Mouse (Mus musculus): ENCODE data around the gene Dnajb1. TPM values are rescaled to one million over a fixed set of nuclear protein-coding genes. Genes with fewer than 3 reads are reported as not detected.
A peak's percentile ranks its signal among the peaks of the same experiment; 100 is the strongest.

Gene Dnajb1
- polyA plus RNA-seq, 1 experiment from 2014 or later = 78.2 TPM

DNA sequence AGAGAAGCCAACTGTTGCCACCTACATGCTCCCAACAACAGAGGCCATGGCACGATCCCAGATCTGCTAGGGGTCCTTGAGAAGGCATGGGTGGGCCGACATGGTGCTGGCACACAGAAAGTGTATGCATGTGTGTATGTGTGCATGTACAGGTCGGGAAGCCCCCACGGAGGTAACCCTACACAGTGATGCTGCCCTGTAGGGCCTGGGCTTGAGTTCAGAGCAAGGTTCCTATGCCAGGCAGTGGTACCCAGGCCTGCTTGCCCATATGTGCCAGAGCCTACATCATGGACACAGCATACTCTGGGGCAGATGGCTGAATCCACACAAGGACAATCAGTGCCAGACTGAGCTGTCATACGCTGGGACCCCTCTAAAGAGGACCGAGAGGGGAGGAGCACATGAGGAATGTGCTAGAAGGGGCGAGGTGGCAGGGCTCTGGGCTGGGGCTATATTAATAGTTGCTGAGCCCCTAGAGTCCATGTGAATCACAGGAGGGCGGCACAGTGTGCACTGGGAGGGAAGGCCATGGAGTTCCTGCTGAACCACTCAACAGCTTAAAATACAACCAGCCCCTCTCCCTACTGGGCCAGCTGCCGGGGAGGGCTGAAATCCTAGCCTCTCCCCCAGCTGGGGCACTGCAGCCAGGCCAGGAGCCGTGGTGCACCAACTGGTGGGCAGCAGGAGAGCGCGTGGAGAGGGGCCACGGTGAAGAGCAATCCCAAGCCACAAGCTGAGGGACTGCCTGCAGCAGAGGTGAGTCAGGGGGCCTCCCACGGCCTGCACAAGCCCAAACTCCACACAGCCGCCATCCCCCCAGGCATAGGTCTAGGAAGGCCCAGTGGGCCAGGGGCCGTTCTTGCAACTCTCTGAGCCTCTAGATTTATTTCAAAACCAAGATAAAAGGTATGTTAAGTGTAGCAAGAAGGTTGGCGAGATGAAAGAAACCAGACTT, 32.2 kb upstream of the Dnajb1 start:
- H3K9me3 ChIP-seq (ENCODE audit: control insufficient read depth, low read length) = no peaks in the 10 kb centered on the region
- H3K27me3 ChIP-seq (ENCODE audit: control insufficient read depth, insufficient read depth, low read length) = no peaks in the 10 kb centered on the region
- DNase-seq (ENCODE audit: low spot score) (peak; percentile 23), ATAC-seq (ENCODE audit: insufficient number of reproducible peaks, low FRiP score, low TSS enrichment, low read depth) (no peak)
- peaks cover 23% of the 10 kb centered on the region for H3K36me3 ChIP-seq (ENCODE audit: control insufficient read depth, insufficient read depth, low read length)
- no peak overlapping the region for H3K4me2 ChIP-seq (ENCODE audit: low read depth, severe bottlenecking)
- H3K4me1 ChIP-seq (ENCODE audit: control insufficient read depth, insufficient read depth, low read length) = peaks cover 20% of the 10 kb centered on the region
- H3K27ac ChIP-seq (replicated peaks; ENCODE audit: low read depth, low read length) = no peak overlapping the region
- H3K4me3 ChIP-seq (ENCODE audit: low read depth, low read length) = no peak overlapping the region
- peak overlapping the region; percentile 17 for H3K9ac ChIP-seq (ENCODE audit: low read length)
- WGBS = 73% methylated on average over 17 of the region's 17 CpGs

DNA sequence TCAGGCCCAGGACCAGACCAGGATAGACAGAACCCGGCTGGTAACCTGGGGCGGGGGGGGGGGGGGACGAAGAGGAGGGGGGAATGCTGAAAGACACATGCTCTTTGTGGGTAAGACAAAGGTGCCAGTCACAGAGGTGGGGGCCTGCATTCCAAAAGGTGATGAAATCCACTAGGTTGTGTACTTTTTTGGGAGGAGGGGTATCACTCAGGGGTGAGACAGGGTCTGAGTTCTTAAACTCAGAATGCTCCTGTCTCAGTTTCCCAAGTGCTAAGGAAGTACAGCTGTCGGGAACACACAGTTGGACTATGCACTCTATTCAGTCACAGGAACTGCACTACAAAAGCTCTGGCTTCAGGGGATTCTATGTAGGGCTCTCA, 31.5 kb upstream of the Dnajb1 start:
- ATAC-seq (ENCODE audit: insufficient number of reproducible peaks, low FRiP score, low TSS enrichment, low read depth) (no peak), DNase-seq (ENCODE audit: low spot score) (no peak)
- Histone ChIP-seq H3K4me3 (ENCODE audit: low read depth, low read length) (no peak overlapping the region), H3K4me1 (ENCODE audit: control insufficient read depth, insufficient read depth, low read length) (peaks cover 20% of the 10 kb centered on the region), H3K36me3 (ENCODE audit: control insufficient read depth, insufficient read depth, low read length) (peaks cover 20% of the 10 kb centered on the region), H3K27me3 (ENCODE audit: control insufficient read depth, insufficient read depth, low read length) (no peaks in the 10 kb centered on the region), H3K9ac (ENCODE audit: low read length) (no peak overlapping the region), H3K27ac (replicated peaks; ENCODE audit: low read depth, low read length) (no peak overlapping the region; the same call in 1 of the 2 replicates), H3K4me2 (ENCODE audit: low read depth, severe bottlenecking) (no peak overlapping the region), H3K9me3 (ENCODE audit: control insufficient read depth, low read length) (no peaks in the 10 kb centered on the region)
- WGBS = 71% methylated on average over 3 of the region's 4 CpGs

DNA sequence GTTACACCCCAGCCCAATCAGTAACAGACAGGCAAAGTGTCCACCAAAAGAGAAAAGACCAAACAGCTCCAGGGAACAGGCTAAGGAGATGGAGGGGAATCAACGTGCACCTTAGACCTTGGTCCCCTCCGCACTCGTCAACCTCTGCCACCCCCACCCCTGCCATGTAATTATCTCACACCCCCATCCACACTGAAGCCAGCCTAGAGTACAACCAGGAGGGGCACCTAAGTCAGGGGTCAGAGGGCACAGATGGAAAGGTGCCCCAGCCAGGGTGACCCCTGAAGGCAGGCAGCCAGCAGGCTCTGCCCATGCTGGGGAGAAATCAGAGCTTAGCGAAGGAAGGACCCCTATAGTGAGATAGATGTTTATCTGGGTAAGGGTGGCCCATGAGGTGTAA, 31.1 kb upstream of the Dnajb1 start:
- Histone ChIP-seq H3K36me3 (ENCODE audit: control insufficient read depth, insufficient read depth, low read length) (peaks cover 16% of the 10 kb centered on the region), H3K9ac (ENCODE audit: low read length) (no peak overlapping the region), H3K27ac (replicated peaks; ENCODE audit: low read depth, low read length) (peak overlapping the region; percentile 47; the same call in 1 of the 2 replicates), H3K4me3 (ENCODE audit: low read depth, low read length) (no peak overlapping the region), H3K4me2 (ENCODE audit: low read depth, severe bottlenecking) (no peak overlapping the region), H3K4me1 (ENCODE audit: control insufficient read depth, insufficient read depth, low read length) (peaks cover 20% of the 10 kb centered on the region), H3K27me3 (ENCODE audit: control insufficient read depth, insufficient read depth, low read length) (no peaks in the 10 kb centered on the region), H3K9me3 (ENCODE audit: control insufficient read depth, low read length) (no peaks in the 10 kb centered on the region)
- DNase-seq (ENCODE audit: low spot score) (no peak), ATAC-seq (ENCODE audit: insufficient number of reproducible peaks, low FRiP score, low TSS enrichment, low read depth) (no peak)
- 56% methylated on average over 4 of the region's 4 CpGs for WGBS

DNA sequence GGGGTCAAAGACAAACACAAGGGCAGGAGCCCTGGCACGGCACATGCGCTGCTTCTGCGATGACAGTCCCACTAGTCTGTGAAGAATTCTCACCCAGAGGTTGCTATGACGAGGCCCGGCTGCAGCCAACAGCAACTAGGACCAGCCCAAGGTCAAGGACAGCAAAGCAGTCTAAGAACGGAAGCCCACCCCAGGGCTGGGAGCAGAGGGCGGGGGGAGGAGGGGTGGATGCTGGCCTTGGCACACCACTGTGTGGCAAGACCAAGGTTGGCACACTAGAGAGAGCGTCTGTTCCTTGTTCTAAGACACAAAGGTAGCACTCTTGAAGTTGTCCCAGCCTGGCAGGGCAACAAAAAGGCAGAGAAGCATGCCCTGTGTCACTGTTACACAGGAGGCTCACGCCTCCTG, 30.6 kb upstream of the Dnajb1 start:
- Histone ChIP-seq H3K9ac (ENCODE audit: low read length) (peak overlapping the region; percentile 22; the same call in 1 of the 2 replicates), H3K4me3 (ENCODE audit: low read depth, low read length) (no peak overlapping the region), H3K9me3 (ENCODE audit: control insufficient read depth, low read length) (no peaks in the 10 kb centered on the region), H3K36me3 (ENCODE audit: control insufficient read depth, insufficient read depth, low read length) (peaks cover 11% of the 10 kb centered on the region), H3K27ac (replicated peaks; ENCODE audit: low read depth, low read length) (0 out of 2 replicates have a peak overlapping the region, but pooled peaks have one; percentile 30), H3K4me1 (ENCODE audit: control insufficient read depth, insufficient read depth, low read length) (peaks cover 20% of the 10 kb centered on the region), H3K4me2 (ENCODE audit: low read depth, severe bottlenecking) (no peak overlapping the region), H3K27me3 (ENCODE audit: control insufficient read depth, insufficient read depth, low read length) (no peaks in the 10 kb centered on the region)
- peak; percentile 20 for DNase-seq (ENCODE audit: low spot score)
- no peak for ATAC-seq (ENCODE audit: insufficient number of reproducible peaks, low FRiP score, low TSS enrichment, low read depth)
- WGBS = 57% methylated on average over 9 of the region's 9 CpGs

DNA sequence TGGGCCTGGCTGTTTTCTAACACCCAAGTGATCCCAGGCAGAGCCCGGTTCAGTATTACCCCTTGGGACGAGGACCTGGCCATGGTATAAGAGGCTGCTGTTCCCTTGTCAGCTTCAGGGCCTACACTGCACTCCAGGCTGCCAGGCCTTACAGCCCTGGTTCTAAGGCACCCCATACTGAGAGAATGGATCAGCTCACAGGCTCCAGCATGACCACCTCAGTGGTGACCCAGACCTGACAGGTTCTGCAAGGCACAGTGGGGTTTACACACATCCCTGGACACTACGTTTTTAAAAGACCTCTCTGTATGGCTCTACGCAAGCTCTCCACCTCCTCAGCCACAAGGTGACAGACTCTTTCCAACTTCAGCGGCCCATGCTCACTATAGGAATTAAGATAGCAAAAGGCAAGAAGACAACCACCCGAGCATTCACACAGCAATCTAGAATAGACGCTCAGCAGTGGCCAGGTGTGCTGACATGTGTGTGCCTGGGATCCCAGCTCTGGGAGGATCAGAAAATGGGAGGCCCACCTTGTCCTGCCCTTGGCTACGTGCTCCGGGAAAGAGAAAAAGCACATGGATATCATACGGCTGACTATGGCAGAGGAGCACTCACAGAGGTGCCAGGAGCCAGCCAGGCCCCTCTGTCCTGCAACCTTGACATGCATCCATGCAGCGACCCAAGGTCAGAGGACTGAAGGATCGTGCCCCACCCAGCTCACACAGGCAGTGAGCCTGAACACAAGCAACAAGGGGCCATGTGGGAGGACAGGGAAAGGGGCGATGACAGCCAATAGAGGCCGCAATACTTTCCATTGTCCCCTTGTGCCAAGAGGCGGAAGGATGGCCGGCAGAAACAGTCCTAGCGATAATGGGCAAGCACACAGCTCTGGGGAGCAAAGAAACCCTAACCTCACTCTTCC, 29.6 kb upstream of the Dnajb1 start:
- Histone ChIP-seq H3K9ac (ENCODE audit: low read length) (no peak overlapping the region), H3K9me3 (ENCODE audit: control insufficient read depth, low read length) (no peaks in the 10 kb centered on the region), H3K4me2 (ENCODE audit: low read depth, severe bottlenecking) (no peak overlapping the region), H3K36me3 (ENCODE audit: control insufficient read depth, insufficient read depth, low read length) (peaks cover 4% of the 10 kb centered on the region), H3K27me3 (ENCODE audit: control insufficient read depth, insufficient read depth, low read length) (no peaks in the 10 kb centered on the region), H3K4me3 (ENCODE audit: low read depth, low read length) (no peak overlapping the region), H3K4me1 (ENCODE audit: control insufficient read depth, insufficient read depth, low read length) (peaks cover 20% of the 10 kb centered on the region), H3K27ac (replicated peaks; ENCODE audit: low read depth, low read length) (no peak overlapping the region)
- DNase-seq (ENCODE audit: low spot score) (peak; percentile 18), ATAC-seq (ENCODE audit: insufficient number of reproducible peaks, low FRiP score, low TSS enrichment, low read depth) (no peak)
- 78% methylated on average over 17 of the region's 17 CpGs for WGBS

DNA sequence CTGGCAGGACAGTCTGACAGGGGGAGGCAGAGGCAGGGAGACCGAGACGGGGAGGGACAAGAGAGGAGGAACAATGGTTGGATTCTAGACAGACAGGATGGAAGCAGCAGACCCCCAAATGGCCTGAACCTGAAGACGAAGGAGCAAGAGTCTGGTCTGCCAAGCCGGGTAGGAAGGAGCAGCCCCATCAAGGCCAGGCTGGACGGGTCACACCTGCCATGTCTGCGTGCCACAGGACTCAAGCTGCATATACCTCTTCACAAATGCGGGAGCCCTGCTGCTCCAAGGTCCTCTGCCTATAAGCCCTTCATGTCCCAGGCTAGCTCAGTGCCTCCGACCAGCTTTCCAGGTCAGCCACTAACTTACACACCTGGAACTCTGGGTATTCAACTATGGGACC, 28.3 kb upstream of the Dnajb1 start:
- H3K4me3 ChIP-seq (ENCODE audit: low read depth, low read length) = no peak overlapping the region
- H3K4me1 ChIP-seq (ENCODE audit: control insufficient read depth, insufficient read depth, low read length) = peaks cover 18% of the 10 kb centered on the region
- peaks cover 8% of the 10 kb centered on the region for H3K36me3 ChIP-seq (ENCODE audit: control insufficient read depth, insufficient read depth, low read length)

DNA sequence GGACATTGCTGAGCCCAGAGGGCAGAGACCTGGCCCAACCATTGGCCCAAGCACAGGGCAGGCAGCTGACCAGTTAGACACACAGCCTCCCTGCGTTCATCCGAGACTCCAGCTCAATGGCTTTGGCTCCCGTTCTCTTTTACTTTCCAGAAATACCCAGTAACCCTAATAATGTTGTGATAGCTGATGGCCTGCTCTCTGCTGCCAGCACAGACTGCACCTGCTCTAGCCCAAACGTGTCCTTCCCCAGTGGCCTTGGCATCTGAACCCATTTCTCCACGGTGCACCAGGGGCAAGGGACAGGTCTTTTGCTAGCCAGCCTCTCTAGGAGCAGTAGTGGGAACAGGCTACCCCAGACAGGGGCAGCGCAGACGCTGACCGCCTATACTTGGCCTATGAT, 27.2 kb upstream of the Dnajb1 start:
- no peak for DNase-seq (ENCODE audit: low spot score)
- H3K36me3 ChIP-seq (ENCODE audit: control insufficient read depth, insufficient read depth, low read length) = peaks cover 9% of the 10 kb centered on the region
- H3K4me3 ChIP-seq (ENCODE audit: low read depth, low read length) = no peak overlapping the region
- 90% methylated on average over 8 of the region's 8 CpGs for WGBS
- H3K9ac ChIP-seq (ENCODE audit: low read length) = no peak overlapping the region
- H3K4me1 ChIP-seq (ENCODE audit: control insufficient read depth, insufficient read depth, low read length) = peaks cover 18% of the 10 kb centered on the region
- ATAC-seq (ENCODE audit: insufficient number of reproducible peaks, low FRiP score, low TSS enrichment, low read depth) = no peak
- no peak overlapping the region for H3K4me2 ChIP-seq (ENCODE audit: low read depth, severe bottlenecking)
- H3K27me3 ChIP-seq (ENCODE audit: control insufficient read depth, insufficient read depth, low read length) = no peaks in the 10 kb centered on the region
- H3K9me3 ChIP-seq (ENCODE audit: control insufficient read depth, low read length) = no peaks in the 10 kb centered on the region
- H3K27ac ChIP-seq (replicated peaks; ENCODE audit: low read depth, low read length) = no peak overlapping the region

More for the DNA sequence above, 28.3 kb upstream of the Dnajb1 start:
- no peaks in the 10 kb centered on the region for H3K27me3 ChIP-seq (ENCODE audit: control insufficient read depth, insufficient read depth, low read length)
- 92% methylated on average over 8 of the region's 8 CpGs for WGBS
- ATAC-seq (ENCODE audit: insufficient number of reproducible peaks, low FRiP score, low TSS enrichment, low read depth) (no peak), DNase-seq (ENCODE audit: low spot score) (no peak)
- no peak overlapping the region for H3K27ac ChIP-seq (replicated peaks; ENCODE audit: low read depth, low read length)
- no peak overlapping the region for H3K9ac ChIP-seq (ENCODE audit: low read length)
- H3K4me2 ChIP-seq (ENCODE audit: low read depth, severe bottlenecking) = no peak overlapping the region
- H3K9me3 ChIP-seq (ENCODE audit: control insufficient read depth, low read length) = no peaks in the 10 kb centered on the region

DNA sequence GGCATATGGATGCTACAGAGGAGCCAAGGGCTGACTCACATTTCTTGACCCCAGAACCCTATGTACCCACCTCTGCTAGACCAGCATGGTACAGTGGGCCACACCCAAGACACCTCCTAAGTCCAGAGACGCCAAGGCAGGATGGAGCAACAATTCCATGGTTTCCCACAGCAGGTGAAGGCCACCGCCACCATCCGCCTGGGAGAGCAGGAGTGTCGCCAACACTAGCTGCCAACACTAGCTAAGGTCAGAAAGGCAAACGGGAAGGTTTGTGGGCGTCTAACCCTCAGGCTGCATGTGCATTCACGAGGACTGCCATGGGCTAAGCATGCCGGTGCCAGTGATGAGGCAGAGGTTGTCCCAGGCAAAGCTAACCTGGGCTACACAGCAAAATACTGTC, 25.8 kb upstream of the Dnajb1 start:
- peaks cover 11% of the 10 kb centered on the region for H3K4me1 ChIP-seq (ENCODE audit: control insufficient read depth, insufficient read depth, low read length)
- H3K27me3 ChIP-seq (ENCODE audit: control insufficient read depth, insufficient read depth, low read length) = no peaks in the 10 kb centered on the region
- no peak for DNase-seq (ENCODE audit: low spot score)
- no peak for ATAC-seq (ENCODE audit: insufficient number of reproducible peaks, low FRiP score, low TSS enrichment, low read depth)
- peaks cover 9% of the 10 kb centered on the region for H3K36me3 ChIP-seq (ENCODE audit: control insufficient read depth, insufficient read depth, low read length)
- WGBS = 91% methylated on average over 8 of the region's 8 CpGs
- no peak overlapping the region for H3K9ac ChIP-seq (ENCODE audit: low read length)
- H3K9me3 ChIP-seq (ENCODE audit: control insufficient read depth, low read length) = no peaks in the 10 kb centered on the region
- H3K4me2 ChIP-seq (ENCODE audit: low read depth, severe bottlenecking) = no peak overlapping the region
- no peak overlapping the region for H3K4me3 ChIP-seq (ENCODE audit: low read depth, low read length)
- no peak overlapping the region for H3K27ac ChIP-seq (replicated peaks; ENCODE audit: low read depth, low read length)

Data from limb, embryonic 11.5 days (tissue).